Comparison of ENCODE assay signal across 9 mouse cellular contexts in genomic region chr1:13513761-13514160, GRCm38 (mm10).
DNase-seq lines count a peak whose midpoint lies in the region; TF ChIP-seq lines count a peak whose summit lies in the region.
"Had no signal": no experiment of that assay in that cellular context is flagged by ENCODE, and none has a peak within 500 bp of the region (broad histone marks: within the 10 kb centered on the region; RNA-seq: fewer than 3 reads in every experiment).

No protein-coding gene starts in this region.

- H3K27me3 ChIP-seq in CH12.LX (replicated peaks) (no peaks in the 10 kb centered on the region), myocyte (ENCODE audit: control insufficient read depth, insufficient read depth, insufficient read length) (no peaks in the 10 kb centered on the region)
- H3K27me3 ChIP-seq: embryonic facial prominence, embryonic 12.5 days had no signal

- TF ChIP-seq RAD21 in CH12.LX (IDR thresholded peaks at IDR 0.05; ENCODE audit: low read depth, low read length): no peak

- no peak overlapping the region for H3K9ac ChIP-seq in CH12.LX (ENCODE audit: insufficient read depth, low read depth)
- H3K9ac ChIP-seq: embryonic facial prominence, embryonic 12.5 days had no signal

- in situ Hi-C loops in CH12.LX (cut with MboI; ENCODE audit: low pct_ligation_motif_present, low pct_unique_long_range_greater_than_20kb, low sequenced_read_pairs): no loop called here

- H3K79me2 ChIP-seq in CH12.LX (replicated peaks; ENCODE audit: control insufficient read depth, extremely low read depth, insufficient read depth, poor library complexity, severe bottlenecking) (no peaks in the 10 kb centered on the region), myocyte (ENCODE audit: control insufficient read depth, insufficient read depth) (no peaks in the 10 kb centered on the region)

- H3K4me2 ChIP-seq in CH12.LX (ENCODE audit: insufficient read depth, low read depth, poor library complexity, severe bottlenecking) (peak overlapping the region; percentile 32), myocyte (ENCODE audit: low read depth) (peak overlapping the region; percentile 12)
- H3K4me2 ChIP-seq: embryonic facial prominence, embryonic 12.5 days had no signal

- no peak for TF ChIP-seq EP300 in CH12.LX (IDR thresholded peaks at IDR 0.05; ENCODE audit: low read length)

- TF ChIP-seq POLR2A in CH12.LX (IDR thresholded peaks at IDR 0.05; ENCODE audit: low read depth, low read length): no peak
- no peak for TF ChIP-seq POLR2A in myocyte (IDR thresholded peaks at IDR 0.05; ENCODE audit: insufficient read length, low read depth)

- H3K27ac ChIP-seq in CH12.LX (ENCODE audit: insufficient read depth, low read depth): no peak overlapping the region
- H3K27ac ChIP-seq: embryonic facial prominence, embryonic 12.5 days had no signal

- peaks cover 2% of the 10 kb centered on the region for H3K9me3 ChIP-seq in CH12.LX (replicated peaks; ENCODE audit: low read length)

- no peaks in the 10 kb centered on the region; a peak in 1 of 4 replicates for H3K4me1 ChIP-seq in CH12.LX (ENCODE audit: control insufficient read depth in 1 of 2, insufficient read depth in 2 of 2)
- H3K4me1 ChIP-seq: embryonic facial prominence, embryonic 12.5 days had no signal

- H3K36me3 ChIP-seq in CH12.LX (replicated peaks in 1 of 2; ENCODE audit: control insufficient read depth in 1 of 2, insufficient read depth in 1 of 2, low read length in 1 of 2) (no peaks in the 10 kb centered on the region), myocyte (ENCODE audit: control insufficient read depth, insufficient read depth) (no peaks in the 10 kb centered on the region)
- H3K36me3 ChIP-seq: embryonic facial prominence, embryonic 12.5 days had no signal

- H3ac ChIP-seq in myocyte (ENCODE audit: control insufficient read depth, insufficient read length): no peak overlapping the region

- dilution Hi-C loops in CH12.LX (cut with MboI; ENCODE audit: extremely low pct_ligation_motif_present, extremely low pct_unique_long_range_greater_than_20kb, low sequenced_read_pairs): no loop called here

- peak; percentile 36 to 38 for DNase-seq in B cell, adult 2 months
- DNase-seq in CH12.LX (ENCODE audit: extremely low read depth) (peak; percentile 37), liver (peak; percentile 22)
- DNase-seq in retina, postnatal 1 day: no peak
- DNase-seq in adrenal gland, adult 2 months: no peak
- DNase-seq in adrenal gland, postnatal 4 days (ENCODE audit: low spot score in 2 of 2): no peak
- DNase-seq: kidney, adult 9 months had no signal

- H3K4me3 ChIP-seq in CH12.LX (replicated peaks in 1 of 3; ENCODE audit: low read depth in 2 of 3, low read length in 2 of 3, poor library complexity in 1 of 3): peak overlapping the region in 1 of 3 experiments; percentile 11
- no peak overlapping the region for H3K4me3 ChIP-seq in myocyte
- H3K4me3 ChIP-seq: embryonic facial prominence, embryonic 12.5 days had no signal

- TF ChIP-seq CTCF in CH12.LX (conservative IDR thresholded peaks at IDR 0.05 in 1 of 2, IDR thresholded peaks at IDR 0.05 in 1 of 2; ENCODE audit: low read depth in 2 of 2, low read length in 2 of 2): no peak

TF ChIP-seq in CH12.LX, 34 proteins besides CTCF, POLR2A, EP300 and RAD21:
- TF ChIP-seq BHLHE40 (IDR thresholded peaks at IDR 0.05; ENCODE audit: low read depth, low read length) (no peak), NRF1 (IDR thresholded peaks at IDR 0.05; ENCODE audit: low read depth, low read length) (peak; percentile 65)
TF ChIP-seq in CH12.LX: peak in this region for 1.

TF ChIP-seq in myocyte, 11 proteins besides CTCF, POLR2A, EP300 and RAD21:
- TF ChIP-seq MYOD1 (IDR thresholded peaks at IDR 0.05; ENCODE audit: control insufficient read depth in 1 of 3, insufficient read length in 2 of 3, low read depth in 2 of 3) (no peak), SRF (IDR thresholded peaks at IDR 0.05; ENCODE audit: control insufficient read depth, insufficient read length, low read depth) (no peak), MYOG (IDR thresholded peaks at IDR 0.05; ENCODE audit: control insufficient read depth in 1 of 3, insufficient read depth in 1 of 3, insufficient read length in 2 of 3, low read depth in 2 of 3) (no peak), TCF3 (IDR thresholded peaks at IDR 0.05; ENCODE audit: insufficient read length, low read depth) (no peak), USF1 (IDR thresholded peaks at IDR 0.05; ENCODE audit: low read depth) (no peak)

Comparison
In these comparisons a context has a peak if more than half of its experiments do, and no peak if none do; other contexts are left out.
1. DNase-seq: peak in B cell, adult 2 months (2 of 2), CH12.LX (single experiment) and liver (single experiment); none in retina, postnatal 1 day (single experiment), adrenal gland, adult 2 months (single experiment) and adrenal gland, postnatal 4 days (0 of 2).